Mouse (Mus musculus): Measurements from ENCODE around the gene Nceh1. TPM values are rescaled to one million over a fixed set of nuclear protein-coding genes. Genes with fewer than 3 reads are reported as not detected.
"Not testable (repeated sequence)": the region's sequence is repeated elsewhere in the genome, so short reads cannot be mapped to it uniquely, and the experiment has no call there.

Nceh1 gene
- polyA plus RNA-seq, 1 experiment from 2014 or later = 188 TPM

DNA sequence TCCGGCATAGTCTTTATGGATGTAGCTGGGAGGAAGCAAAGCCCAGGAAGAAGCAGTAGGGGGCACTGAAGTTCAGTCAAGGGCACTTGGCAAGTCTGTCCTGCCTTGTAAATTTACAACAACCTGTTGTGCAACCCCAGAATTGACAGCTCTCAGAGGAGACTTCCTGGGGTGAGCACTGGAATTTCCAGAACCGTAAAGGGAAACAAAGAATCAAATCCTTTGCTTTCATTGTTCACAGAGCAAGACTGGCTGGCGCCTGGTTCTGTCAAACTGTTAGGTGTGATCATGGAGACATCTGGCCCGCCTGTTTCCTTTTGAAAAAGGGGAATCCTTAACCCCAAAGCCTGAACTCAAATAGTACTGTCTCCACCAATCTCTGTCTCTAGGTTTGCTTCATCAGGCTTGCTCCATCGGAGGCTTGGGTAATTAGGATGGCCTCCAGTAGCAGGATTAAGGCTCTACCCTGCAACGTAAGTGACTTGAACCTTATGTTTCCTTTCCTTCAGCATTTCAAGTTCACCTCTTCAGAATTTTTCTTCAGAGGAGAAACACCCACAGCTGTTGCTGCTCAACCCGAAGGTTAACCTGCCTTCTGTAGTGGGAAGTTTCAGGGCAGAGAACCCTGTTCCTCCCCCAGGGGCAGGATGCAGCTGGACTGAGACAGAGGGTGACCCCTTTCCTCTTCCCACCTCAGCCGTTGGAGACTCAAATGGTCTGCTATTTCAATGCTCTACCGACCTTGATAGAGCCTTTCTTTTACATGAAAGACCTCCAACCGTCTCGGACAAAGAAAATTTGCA, 87.6 kb downstream of the Nceh1 start:
- peak; percentile 48 for ATAC-seq
- in situ Hi-C loops (cut with MboI; ENCODE audit: low pct_unique_long_range_greater_than_20kb) = loop anchor here (10.0 kb wide), 1 partner anchor 164 kb away; no protein-coding TSS in a partner anchor
- ChIA-PET CTCF (interaction anchor here (0.6 to 1.7 kb wide), 12 partner anchors 9 to 382 kb away, joined by 3 to 12 read pairs (median 4); no protein-coding TSS in a partner anchor), POLR2A (interaction anchor here (0.6 kb wide), 1 partner anchor 833 kb away, joined by 5 read pairs; no protein-coding TSS in a partner anchor)
- TF ChIP-seq CTCF (IDR thresholded peaks at IDR 0.05) = peak; percentile 93
- DNase-seq (ENCODE audit: low read depth, low spot score) = peak; percentile 77
- H3K27me3 ChIP-seq = no peaks in the 10 kb centered on the region

DNA sequence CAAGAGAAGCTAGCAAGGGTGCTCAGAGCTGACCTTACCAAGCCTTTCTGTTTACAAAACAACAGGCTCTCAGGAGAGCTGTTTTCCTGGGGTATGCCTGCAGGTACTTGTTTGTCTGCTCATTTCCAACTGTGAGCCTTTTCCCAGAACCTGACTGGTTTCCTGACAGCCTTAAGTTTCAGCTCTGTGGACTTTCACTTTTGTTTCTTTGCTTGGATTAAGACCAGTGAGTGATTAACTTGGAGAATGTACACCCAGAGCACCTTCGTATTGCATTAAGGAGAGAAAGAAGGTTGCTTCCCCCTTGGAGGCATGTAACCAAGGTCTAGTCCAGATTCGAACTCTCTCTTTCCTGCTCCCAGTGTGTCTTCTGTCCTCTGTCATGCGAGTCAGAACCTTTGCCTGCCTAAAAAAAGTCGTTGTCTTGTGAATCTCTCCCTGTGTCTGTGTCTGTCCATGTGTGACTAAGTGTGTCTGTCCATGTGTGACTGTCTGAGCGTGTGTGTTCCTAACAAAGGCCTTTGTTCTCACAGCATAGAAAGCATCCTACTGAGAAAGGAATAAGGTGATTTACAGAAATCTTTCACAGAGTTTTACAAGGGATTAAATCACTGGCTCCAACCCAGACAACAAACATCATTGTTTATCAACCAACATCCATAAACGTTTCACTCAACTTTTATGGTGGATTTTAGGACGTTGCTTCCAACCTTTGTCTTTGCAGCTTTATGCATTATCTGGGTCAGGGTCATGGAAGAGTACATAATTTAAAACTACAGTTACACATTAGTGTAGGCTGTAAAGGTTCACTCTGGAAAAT, 90.4 kb downstream of the Nceh1 start:
- ChIA-PET CTCF (interaction anchor here (0.8 to 1.9 kb wide), 3 partner anchors 27 to 65 kb away, joined by 3 to 6 read pairs (median 5); partner anchors contain the start of gene Tnfsf10), POLR2A (interaction anchor here (0.6 to 1.2 kb wide), 2 partner anchors 157 to 590 kb away, joined by 3 to 4 read pairs; no protein-coding TSS in a partner anchor)
- H3K27me3 ChIP-seq = no peaks in the 10 kb centered on the region
- in situ Hi-C loops (cut with MboI; ENCODE audit: low pct_unique_long_range_greater_than_20kb) = loop anchor here (10.0 kb wide), 1 partner anchor 162 kb away; no protein-coding TSS in a partner anchor
- peak; percentile 96 for DNase-seq (ENCODE audit: low read depth, low spot score)
- no peak for TF ChIP-seq CTCF (IDR thresholded peaks at IDR 0.05)
- ATAC-seq = peak; percentile 70

DNA sequence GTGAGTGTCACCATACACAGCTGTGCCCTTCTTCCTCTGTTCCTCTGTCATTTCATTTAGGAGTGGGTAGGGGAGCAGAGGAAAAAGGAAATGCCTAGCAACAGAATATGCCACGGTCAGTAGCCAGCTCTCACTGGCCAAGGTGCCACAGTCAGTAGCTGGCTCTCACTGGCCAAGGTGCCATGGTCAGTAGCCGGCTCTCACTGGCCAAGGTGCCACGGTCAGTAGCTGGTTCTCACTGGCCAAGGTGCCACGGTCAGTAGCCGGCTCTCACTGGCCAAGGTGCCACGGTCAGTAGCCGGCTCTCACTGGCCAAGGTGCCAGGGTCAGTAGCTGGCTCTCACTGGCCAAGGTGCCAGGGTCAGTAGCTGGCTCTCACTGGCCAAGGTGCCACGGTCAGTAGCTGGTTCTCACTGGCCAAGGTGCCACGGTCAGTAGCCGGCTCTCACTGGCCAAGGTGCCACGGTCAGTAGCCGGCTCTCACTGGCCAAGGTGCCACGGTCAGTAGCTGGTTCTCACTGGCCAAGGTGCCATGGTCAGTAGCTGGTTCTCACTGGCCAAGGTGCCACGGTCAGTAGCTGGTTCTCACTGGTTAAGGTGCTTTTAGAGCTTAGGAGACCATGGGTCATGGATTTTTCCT, 96.6 kb downstream of the Nceh1 start:
- in situ Hi-C loops (cut with MboI; ENCODE audit: low pct_unique_long_range_greater_than_20kb) = loop anchor here (10.0 kb wide), 1 partner anchor 155 kb away; no protein-coding TSS in a partner anchor
- POLR2A ChIA-PET = interaction anchor here (0.6 kb wide), 1 partner anchor 135 kb away, joined by 5 read pairs; no protein-coding TSS in a partner anchor
- CTCF ChIA-PET; H3K27me3 ChIP-seq; ATAC-seq; DNase-seq (ENCODE audit: low read depth, low spot score): not testable (repeated sequence)

DNA sequence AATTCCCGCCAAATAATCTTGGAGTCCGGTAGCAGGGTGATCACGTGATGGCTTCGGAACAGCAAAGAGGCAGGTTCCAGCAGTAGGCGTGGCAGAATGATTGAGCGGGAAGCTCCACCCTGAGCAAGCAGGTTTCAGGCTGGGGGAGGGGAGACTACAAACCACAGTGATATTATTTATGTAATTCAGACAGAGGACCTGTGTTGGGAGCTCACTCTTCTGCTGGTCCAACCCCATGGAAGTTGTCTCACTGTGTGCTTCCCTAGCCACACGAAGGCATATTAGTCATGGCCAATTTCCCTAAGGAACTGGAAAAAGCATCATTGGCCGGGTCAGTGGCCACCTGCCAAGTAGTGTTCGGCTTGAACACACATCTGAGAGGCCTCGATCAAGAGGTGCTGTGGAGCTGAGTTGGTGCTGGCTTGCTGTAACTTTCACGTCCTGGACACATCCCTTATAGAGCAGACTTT, 97.5 kb downstream of the Nceh1 start:
- TF ChIP-seq CTCF (IDR thresholded peaks at IDR 0.05) = no peak
- in situ Hi-C loops (cut with MboI; ENCODE audit: low pct_unique_long_range_greater_than_20kb) = no loop called here
- CTCF ChIA-PET = no interaction called here
- ATAC-seq = peak; percentile 87
- H3K27me3 ChIP-seq = no peaks in the 10 kb centered on the region
- POLR2A ChIA-PET = no interaction called here
- peak; percentile 96 for DNase-seq (ENCODE audit: low read depth, low spot score)

- POLR2A ChIA-PET = no interaction called here
- in situ Hi-C loops (cut with MboI; ENCODE audit: low pct_unique_long_range_greater_than_20kb) = no loop called here
- ATAC-seq = no peak
- CTCF ChIA-PET = interaction anchor here (1.6 kb wide), 1 partner anchor 33 kb away, joined by 3 read pairs; no protein-coding TSS in a partner anchor
- no peak for DNase-seq (ENCODE audit: low read depth, low spot score)
- no peak for TF ChIP-seq CTCF (IDR thresholded peaks at IDR 0.05)
- H3K27me3 ChIP-seq = no peaks in the 10 kb centered on the region
Observed at GRCm38 (mm10) chr3:27283071-27283713, 100.4 kb downstream of the Nceh1 start.

GRCm38 (mm10) chr3:27283796-27284195, 101.0 kb downstream of the Nceh1 start:
- no peaks in the 10 kb centered on the region for H3K27me3 ChIP-seq
- CTCF ChIA-PET = interaction anchor here (1.6 kb wide), 1 partner anchor 32 kb away, joined by 3 read pairs; no protein-coding TSS in a partner anchor
- DNase-seq (ENCODE audit: low read depth, low spot score) = no peak
- ATAC-seq = no peak
- POLR2A ChIA-PET = no interaction called here
- no peak for TF ChIP-seq CTCF (IDR thresholded peaks at IDR 0.05)
- in situ Hi-C loops (cut with MboI; ENCODE audit: low pct_unique_long_range_greater_than_20kb) = no loop called here

- CTCF ChIA-PET = interaction anchor here (1.6 kb wide), 1 partner anchor 32 kb away, joined by 3 read pairs; no protein-coding TSS in a partner anchor
- no peak for DNase-seq (ENCODE audit: low read depth, low spot score)
- POLR2A ChIA-PET = no interaction called here
- no peak for ATAC-seq
- peak; percentile 49 for TF ChIP-seq CTCF (IDR thresholded peaks at IDR 0.05)
- in situ Hi-C loops (cut with MboI; ENCODE audit: low pct_unique_long_range_greater_than_20kb) = no loop called here
- H3K27me3 ChIP-seq = peaks cover 4% of the 10 kb centered on the region
Observed at GRCm38 (mm10) chr3:27284227-27284626, 101.5 kb downstream of the Nceh1 start.

DNA sequence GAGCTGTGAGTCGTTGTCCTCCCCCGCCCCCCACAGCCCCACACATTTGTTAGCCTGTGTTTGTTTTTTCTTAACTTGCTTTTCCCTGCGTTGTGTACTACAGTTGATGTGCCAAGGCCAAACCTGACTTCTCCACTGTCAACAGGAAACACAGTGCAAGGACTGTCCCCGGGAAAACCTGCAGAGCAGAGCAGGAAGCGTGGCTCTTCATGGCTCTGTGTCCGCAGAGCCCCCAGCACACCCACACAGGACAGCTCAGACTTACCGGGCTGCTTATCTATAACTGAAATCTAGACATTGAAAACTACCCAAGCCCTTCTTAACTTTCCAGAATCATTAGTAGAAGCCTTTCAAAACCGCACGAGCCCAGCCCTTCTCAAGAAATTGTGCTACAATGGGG, 102.3 kb downstream of the Nceh1 start:
- ChIA-PET POLR2A (no interaction called here), CTCF (interaction anchor here (1.6 kb wide), 1 partner anchor 31 kb away, joined by 3 read pairs; no protein-coding TSS in a partner anchor)
- in situ Hi-C loops (cut with MboI; ENCODE audit: low pct_unique_long_range_greater_than_20kb) = no loop called here
- no peak for ATAC-seq
- DNase-seq (ENCODE audit: low read depth, low spot score) = no peak
- H3K27me3 ChIP-seq = peaks cover 5% of the 10 kb centered on the region
- no peak for TF ChIP-seq CTCF (IDR thresholded peaks at IDR 0.05)

- ChIA-PET POLR2A (no interaction called here), CTCF (interaction anchor here (1.5 to 1.6 kb wide), 3 partner anchors 18 to 50 kb away, joined by 3 to 6 read pairs (median 4); partner anchors contain the start of gene Tnfsf10)
- TF ChIP-seq CTCF (IDR thresholded peaks at IDR 0.05) = no peak
Observed at GRCm38 (mm10) chr3:27288301-27288700, 105.5 kb downstream of the Nceh1 start.

More at GRCm38 (mm10) chr3:27288301-27288700, 105.5 kb downstream of the Nceh1 start:
- in situ Hi-C loops (cut with MboI; ENCODE audit: low pct_unique_long_range_greater_than_20kb) = no loop called here
- H3K27me3 ChIP-seq = peaks cover 5% of the 10 kb centered on the region
- DNase-seq (ENCODE audit: low read depth, low spot score) = no peak
- no peak for ATAC-seq

Measured in Patski (cell line).